Mouse (Mus musculus) intestine, embryonic 15.5 days (tissue): ENCODE data around the gene Ccnl1. TPM values are rescaled to one million over a fixed set of nuclear protein-coding genes. Genes with fewer than 3 reads are reported as not detected.

ENCODE experiments used
- ATAC-seq: fragments of 200-750 bp; cut with Nextera tagmentation; 2 replicates; pipeline ENCODE4 v1.8.0; 2017; ENCODE audit warnings: moderate TSS enrichment, moderate library complexity
- H3K27ac ChIP-seq: fragments of 300-500 bp; sonication (generic); 2 replicates; pipeline ENCODE4 v1.5.1; 2015; ENCODE audit warnings: mild to moderate bottlenecking, inconsistent platforms
- H3K27me3 ChIP-seq: fragments of 300-500 bp; sonication (generic); replicated peaks from 2 replicates; pipeline ENCODE4 v1.6.1; 2015; ENCODE audit warnings: inconsistent platforms
- H3K36me3 ChIP-seq: fragments of 300-500 bp; sonication (generic); 2 replicates; pipeline ENCODE4 v1.6.1; 2015; ENCODE audit warnings: inconsistent platforms
- H3K4me1 ChIP-seq: fragments of 300-500 bp; sonication (generic); replicated peaks from 2 replicates; pipeline ENCODE4 v1.6.1; 2015; ENCODE audit warnings: inconsistent platforms
- H3K4me2 ChIP-seq: fragments of 300-500 bp; sonication (generic); replicated peaks from 2 replicates; pipeline ENCODE4 v1.6.1; 2015; ENCODE audit warnings: mild to moderate bottlenecking, inconsistent platforms
- H3K4me3 ChIP-seq: fragments of 300-500 bp; sonication (generic); replicated peaks from 2 replicates; pipeline ENCODE4 v1.5.1; 2015; ENCODE audit warnings: inconsistent platforms
- H3K9ac ChIP-seq: fragments of 300-500 bp; sonication (generic); 2 replicates; pipeline ENCODE4 v1.6.1; 2015; ENCODE audit warnings: inconsistent platforms
- H3K9me3 ChIP-seq: fragments of 300-500 bp; sonication (generic); 2 replicates; pipeline ENCODE4 v1.6.1; 2016; ENCODE audit warnings: inconsistent platforms
- WGBS: fragments of 180-500 bp; shearing (Covaris S2); methylation state at CpG from one replicate; pipeline ENCODE4 v1.1.7; 2015; 5-methylcytosine and 5-hydroxymethylcytosine counted together
- polyA plus RNA-seq: library from polyadenylated mRNA; unstranded; fragments of >200 nt; fragmentation: Nextera tagmentation; extraction: Ambion mirVana; gene quantifications from 2 replicates; pipeline ENCODE4 v1.2.1, GENCODE M21; 2015

The Ccnl1 gene
- 93.2 and 97.2 TPM in 2 replicates for polyA plus RNA-seq

DNA sequence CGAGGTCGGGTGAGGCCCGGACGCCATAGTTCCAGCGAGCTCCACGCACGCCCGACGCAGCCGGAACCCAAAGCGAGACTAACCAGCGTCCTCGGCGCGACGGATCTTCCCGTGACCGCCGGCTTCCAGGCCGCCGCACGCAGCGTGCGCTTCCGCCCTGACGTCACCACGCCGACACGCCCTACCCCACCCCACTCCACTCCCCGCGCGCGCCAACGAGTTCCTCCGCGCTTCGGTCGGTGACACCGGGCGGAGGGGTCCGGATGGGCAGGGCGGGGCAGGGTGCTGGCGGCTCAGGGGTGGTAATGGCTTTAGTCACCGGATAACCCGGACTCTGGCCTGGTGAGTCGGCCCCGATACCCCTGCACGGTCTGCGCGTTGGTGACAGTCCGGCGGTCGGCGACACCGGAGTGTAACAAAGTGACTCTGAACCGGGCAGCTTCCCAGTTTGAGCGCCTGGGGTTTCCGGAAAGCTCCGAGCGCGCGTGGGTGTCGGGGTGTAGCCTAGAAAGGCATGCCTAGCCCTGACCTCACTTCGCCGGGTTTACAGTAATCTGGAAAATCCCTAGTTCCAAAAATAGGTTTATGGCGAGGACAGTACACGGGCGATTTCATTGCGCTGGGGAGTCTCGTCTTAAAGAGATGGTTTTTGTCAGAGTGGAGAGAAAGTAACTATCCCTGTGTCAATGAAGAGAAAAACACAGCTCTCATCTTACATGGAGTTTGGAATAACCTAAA, at the start of gene Ccnl1:
Ccnl1 (minus strand) TSS at position 148 of the 738 bp plus-strand sequence.
- Histone ChIP-seq H3K36me3 (0 out of 2 replicates have a peak, but pooled peaks cover 3% of the 10 kb centered on the region), H3K4me1 (peaks cover 13% of the 10 kb centered on the region), H3K27ac (peak within 1 kb of the TSS; percentile 99), H3K4me3 (peak within 1 kb of the TSS; percentile 97), H3K9me3 (no peaks in the 10 kb centered on the region), H3K27me3 (no peaks in the 10 kb centered on the region), H3K4me2 (peak within 1 kb of the TSS; percentile 69), H3K9ac (peak within 1 kb of the TSS; percentile 98)
- under 1% methylated on average over 70 of the region's 70 CpGs for WGBS
- peak; percentile 95 for ATAC-seq

- Histone ChIP-seq H3K27me3 (no peaks in the 10 kb centered on the region), H3K4me2 (no peak overlapping the region), H3K27ac (no peak overlapping the region), H3K4me1 (no peaks in the 10 kb centered on the region), H3K9me3 (0 out of 2 replicates have a peak, but pooled peaks cover 3% of the 10 kb centered on the region), H3K4me3 (no peak overlapping the region), H3K36me3 (no peaks in the 10 kb centered on the region), H3K9ac (no peak overlapping the region)
- 76% methylated on average over 4 of the region's 4 CpGs for WGBS
- no peak for ATAC-seq
Observed at GRCm38 (mm10) chr3:66004989-66005388, 46.9 kb upstream of the Ccnl1 start.

GRCm38 (mm10) chr3:66004220-66004951, 46.3 kb upstream of the Ccnl1 start:
- Histone ChIP-seq H3K9ac (no peak overlapping the region), H3K4me2 (no peak overlapping the region), H3K9me3 (0 out of 2 replicates have a peak, but pooled peaks cover 3% of the 10 kb centered on the region), H3K36me3 (no peaks in the 10 kb centered on the region), H3K4me1 (no peaks in the 10 kb centered on the region), H3K27ac (no peak overlapping the region), H3K4me3 (no peak overlapping the region), H3K27me3 (no peaks in the 10 kb centered on the region)
- WGBS = 75% methylated on average over 7 of the region's 7 CpGs
- ATAC-seq = no peak

- 85% methylated on average over 2 of the region's 2 CpGs for WGBS
- Histone ChIP-seq H3K9me3 (no peaks in the 10 kb centered on the region), H3K4me1 (no peaks in the 10 kb centered on the region), H3K4me2 (no peak overlapping the region), H3K4me3 (no peak overlapping the region), H3K27me3 (no peaks in the 10 kb centered on the region), H3K9ac (no peak overlapping the region), H3K27ac (no peak overlapping the region), H3K36me3 (no peaks in the 10 kb centered on the region)
- ATAC-seq = no peak
Observed at GRCm38 (mm10) chr3:66000400-66000799, 42.4 kb upstream of the Ccnl1 start.

GRCm38 (mm10) chr3:65997360-65998008, 39.4 kb upstream of the Ccnl1 start:
- no peaks in the 10 kb centered on the region for H3K9me3 ChIP-seq
- no peaks in the 10 kb centered on the region for H3K36me3 ChIP-seq
- H3K4me1 ChIP-seq = no peaks in the 10 kb centered on the region
- no peak overlapping the region for H3K9ac ChIP-seq
- 71% methylated on average over 7 of the region's 7 CpGs for WGBS
- no peak overlapping the region for H3K4me2 ChIP-seq
- no peak for ATAC-seq
- no peak overlapping the region for H3K4me3 ChIP-seq
- H3K27me3 ChIP-seq = no peaks in the 10 kb centered on the region
- H3K27ac ChIP-seq = no peak overlapping the region

- Histone ChIP-seq H3K4me3 (no peak overlapping the region), H3K27me3 (no peaks in the 10 kb centered on the region), H3K4me2 (no peak overlapping the region), H3K27ac (no peak overlapping the region), H3K4me1 (no peaks in the 10 kb centered on the region), H3K9me3 (no peaks in the 10 kb centered on the region), H3K9ac (no peak overlapping the region), H3K36me3 (no peaks in the 10 kb centered on the region)
- WGBS = 73% methylated on average over 11 of the region's 11 CpGs
- ATAC-seq = no peak
Observed at GRCm38 (mm10) chr3:65992395-65993340, 34.6 kb upstream of the Ccnl1 start.

DNA sequence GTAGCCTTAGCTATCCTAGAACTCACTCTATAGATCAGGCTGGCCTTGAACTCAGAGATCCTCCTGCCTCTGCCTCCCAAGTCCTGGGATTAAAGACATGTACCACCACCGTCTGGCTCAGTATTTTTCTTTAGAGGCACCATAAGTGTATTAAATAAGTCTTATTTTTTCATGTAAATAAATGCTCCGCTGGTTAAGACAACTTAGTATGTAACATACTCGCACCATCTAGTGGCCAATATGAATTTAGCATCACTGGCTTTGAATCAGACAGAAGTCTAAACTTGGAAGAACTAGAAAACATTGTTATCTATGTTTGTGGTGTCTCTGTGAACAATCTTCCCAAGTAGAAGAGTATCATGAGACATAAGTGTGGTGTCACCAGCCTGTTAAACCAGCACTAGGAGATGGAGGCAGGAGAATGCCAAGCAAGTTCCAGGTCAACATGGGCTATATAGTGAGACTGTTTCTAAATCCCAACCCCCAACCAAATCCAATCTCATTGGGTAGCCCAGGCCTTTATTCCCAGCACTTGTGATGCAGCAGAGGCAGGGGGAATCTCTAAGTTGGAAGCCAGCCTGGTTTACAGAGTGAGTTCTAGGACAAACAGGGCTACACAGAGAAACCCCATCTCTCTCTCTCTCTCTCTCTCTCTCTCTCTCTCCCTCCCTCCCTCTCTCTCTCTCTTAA, 33.1 kb upstream of the Ccnl1 start:
- 17% methylated on average over 3 of the region's 3 CpGs for WGBS
- ATAC-seq = peak; percentile 49; the same call in 1 of the 2 replicates
- no peaks in the 10 kb centered on the region for H3K9me3 ChIP-seq
- no peaks in the 10 kb centered on the region for H3K27me3 ChIP-seq
- H3K4me1 ChIP-seq = no peaks in the 10 kb centered on the region
- no peak overlapping the region for H3K4me2 ChIP-seq
- no peak overlapping the region for H3K9ac ChIP-seq
- no peak overlapping the region for H3K4me3 ChIP-seq
- no peak overlapping the region for H3K27ac ChIP-seq
- H3K36me3 ChIP-seq = no peaks in the 10 kb centered on the region

DNA sequence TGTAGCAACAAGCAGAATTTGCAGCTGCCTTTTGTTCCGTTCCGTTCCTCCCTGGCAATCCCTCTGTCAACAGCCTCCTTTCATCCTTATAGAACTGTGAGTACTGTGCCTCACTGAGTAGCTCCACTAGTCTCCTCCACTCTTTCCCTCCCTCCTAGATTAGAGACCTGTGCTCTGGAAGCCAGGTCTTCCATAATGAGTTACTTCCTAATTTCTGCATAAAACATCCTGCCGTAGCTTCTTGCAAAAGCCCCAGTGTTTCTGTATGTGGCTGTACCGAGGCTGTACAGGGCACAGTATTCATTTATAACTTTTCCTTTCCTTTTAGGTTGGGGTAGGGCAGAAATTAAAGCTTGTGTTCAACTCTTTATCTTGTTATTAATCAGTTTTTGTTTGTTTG, 32.5 kb upstream of the Ccnl1 start:
- no peaks in the 10 kb centered on the region for H3K9me3 ChIP-seq
- ATAC-seq = no peak
- no peak overlapping the region for H3K27ac ChIP-seq
- no peaks in the 10 kb centered on the region for H3K36me3 ChIP-seq
- H3K4me1 ChIP-seq = no peaks in the 10 kb centered on the region
- H3K27me3 ChIP-seq = no peaks in the 10 kb centered on the region
- H3K4me2 ChIP-seq = no peak overlapping the region
- WGBS = 73% methylated on average over 4 of the region's 4 CpGs
- no peak overlapping the region for H3K9ac ChIP-seq
- no peak overlapping the region for H3K4me3 ChIP-seq

GRCm38 (mm10) chr3:65988711-65989495, 30.9 kb upstream of the Ccnl1 start:
- WGBS = 77% methylated on average over 8 of the region's 8 CpGs
- no peak for ATAC-seq
- Histone ChIP-seq H3K9me3 (no peaks in the 10 kb centered on the region), H3K9ac (no peak overlapping the region), H3K4me2 (no peak overlapping the region), H3K36me3 (no peaks in the 10 kb centered on the region), H3K4me1 (no peaks in the 10 kb centered on the region), H3K27me3 (no peaks in the 10 kb centered on the region), H3K4me3 (no peak overlapping the region), H3K27ac (no peak overlapping the region)

DNA sequence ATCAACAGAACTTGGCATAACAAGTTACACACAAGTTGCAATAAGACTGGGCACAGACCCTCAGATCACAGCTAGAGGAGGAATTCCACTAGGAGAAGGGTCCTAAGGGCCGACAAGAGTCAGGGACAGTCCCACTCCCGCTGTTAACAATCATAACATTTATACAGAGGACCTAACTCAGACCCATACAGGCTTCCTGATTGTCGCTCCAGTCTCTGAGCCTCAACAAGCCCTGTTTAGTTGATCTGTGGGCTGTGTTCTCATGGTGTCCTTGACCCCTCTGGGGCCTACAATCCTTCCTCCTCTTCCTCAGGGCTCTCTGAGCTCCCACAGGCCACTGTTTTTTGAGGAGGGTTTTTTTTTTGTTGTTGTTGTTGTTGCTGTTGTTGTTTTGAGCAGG, 18.2 kb upstream of the Ccnl1 start:
- Histone ChIP-seq H3K4me3 (no peak overlapping the region), H3K9ac (no peak overlapping the region), H3K27me3 (no peaks in the 10 kb centered on the region), H3K36me3 (no peaks in the 10 kb centered on the region), H3K27ac (no peak overlapping the region), H3K4me1 (peaks cover 3% of the 10 kb centered on the region; the same call in 1 of the 2 replicates), H3K9me3 (no peaks in the 10 kb centered on the region), H3K4me2 (no peak overlapping the region)
- WGBS = 58% methylated on average over 3 of the region's 3 CpGs
- ATAC-seq = no peak
